Mouse (Mus musculus): Measurements from ENCODE around the gene Pdia5. TPM values are rescaled to one million over a fixed set of nuclear protein-coding genes. Genes with fewer than 3 reads are reported as not detected.

Gene Pdia5
- polyA plus RNA-seq, 1 experiment from 2014 or later: 49.4 TPM

- no peak overlapping the region for H3K27ac ChIP-seq
- H3K9me3 ChIP-seq (replicated peaks): no peaks in the 10 kb centered on the region
- 80% methylated on average over 1 of the region's 1 CpGs for WGBS
- H3K27me3 ChIP-seq: no peaks in the 10 kb centered on the region
- no peak overlapping the region for H3K4me3 ChIP-seq (replicated peaks)
- H3K9ac ChIP-seq: no peak overlapping the region
- no peak for ATAC-seq (replicated peaks; ENCODE audit: low FRiP score)
- H3K4me1 ChIP-seq: no peaks in the 10 kb centered on the region
- H3K4me2 ChIP-seq: no peak overlapping the region
- peaks cover 5% of the 10 kb centered on the region; the same call in 1 of the 2 replicates for H3K36me3 ChIP-seq
These were observed 13.4 kb downstream of the Pdia5 start for GRCm38 (mm10) chr16:35477273-35477672.

GRCm38 (mm10) chr16:35472569-35473275, 18.0 kb downstream of the Pdia5 start:
- Histone ChIP-seq H3K9me3 (replicated peaks) (no peaks in the 10 kb centered on the region), H3K4me1 (peaks cover 21% of the 10 kb centered on the region), H3K27me3 (no peaks in the 10 kb centered on the region), H3K4me2 (no peak overlapping the region), H3K9ac (no peak overlapping the region), H3K4me3 (replicated peaks) (no peak overlapping the region), H3K36me3 (no peaks in the 10 kb centered on the region), H3K27ac (no peak overlapping the region)
- WGBS: 88% methylated on average over 14 of the region's 14 CpGs
- no peak for ATAC-seq (replicated peaks; ENCODE audit: low FRiP score)

- Histone ChIP-seq H3K9ac (no peak overlapping the region), H3K4me2 (no peak overlapping the region), H3K4me1 (peaks cover 21% of the 10 kb centered on the region), H3K9me3 (replicated peaks) (no peaks in the 10 kb centered on the region), H3K27me3 (no peaks in the 10 kb centered on the region), H3K36me3 (no peaks in the 10 kb centered on the region), H3K4me3 (replicated peaks) (no peak overlapping the region), H3K27ac (no peak overlapping the region)
- no peak for ATAC-seq (replicated peaks; ENCODE audit: low FRiP score)
- WGBS: 84% methylated on average over 17 of the region's 17 CpGs
These were observed 18.7 kb downstream of the Pdia5 start for GRCm38 (mm10) chr16:35471841-35472568.

GRCm38 (mm10) chr16:35470983-35471382, 19.7 kb downstream of the Pdia5 start:
- ATAC-seq (replicated peaks; ENCODE audit: low FRiP score): no peak
- WGBS: 64% methylated on average over 8 of the region's 8 CpGs
- Histone ChIP-seq H3K27ac (no peak overlapping the region), H3K36me3 (0 out of 2 replicates have a peak, but pooled peaks cover 2% of the 10 kb centered on the region), H3K9ac (no peak overlapping the region), H3K4me3 (replicated peaks) (no peak overlapping the region), H3K27me3 (no peaks in the 10 kb centered on the region), H3K4me1 (peaks cover 21% of the 10 kb centered on the region), H3K9me3 (replicated peaks) (no peaks in the 10 kb centered on the region), H3K4me2 (no peak overlapping the region)

- H3K27ac ChIP-seq: no peak overlapping the region
- H3K4me2 ChIP-seq: no peak overlapping the region
- ATAC-seq (replicated peaks; ENCODE audit: low FRiP score): no peak
- 77% methylated on average over 8 of the region's 8 CpGs for WGBS
- H3K27me3 ChIP-seq: no peaks in the 10 kb centered on the region
- no peak overlapping the region for H3K9ac ChIP-seq
- H3K4me3 ChIP-seq (replicated peaks): no peak overlapping the region
- H3K9me3 ChIP-seq (replicated peaks): no peaks in the 10 kb centered on the region
- H3K4me1 ChIP-seq: peaks cover 21% of the 10 kb centered on the region
- H3K36me3 ChIP-seq: 0 out of 2 replicates have a peak, but pooled peaks cover 4% of the 10 kb centered on the region
These were observed 20.6 kb downstream of the Pdia5 start for GRCm38 (mm10) chr16:35470096-35470495.

GRCm38 (mm10) chr16:35469016-35469415, 21.7 kb downstream of the Pdia5 start:
- no peaks in the 10 kb centered on the region for H3K9me3 ChIP-seq (replicated peaks)
- WGBS: 37% methylated on average over 6 of the region's 6 CpGs
- ATAC-seq (replicated peaks; ENCODE audit: low FRiP score): no peak
- H3K4me1 ChIP-seq: peaks cover 21% of the 10 kb centered on the region
- no peak overlapping the region for H3K4me3 ChIP-seq (replicated peaks)
- no peak overlapping the region for H3K27ac ChIP-seq
- H3K9ac ChIP-seq: no peak overlapping the region
- H3K36me3 ChIP-seq: peaks cover 9% of the 10 kb centered on the region
- H3K4me2 ChIP-seq: no peak overlapping the region
- no peaks in the 10 kb centered on the region for H3K27me3 ChIP-seq

GRCm38 (mm10) chr16:35467044-35467443, 23.6 kb downstream of the Pdia5 start:
- ATAC-seq (replicated peaks; ENCODE audit: low FRiP score): no peak
- Histone ChIP-seq H3K4me1 (peaks cover 21% of the 10 kb centered on the region), H3K4me2 (no peak overlapping the region), H3K27me3 (no peaks in the 10 kb centered on the region), H3K36me3 (peaks cover 22% of the 10 kb centered on the region), H3K9ac (no peak overlapping the region), H3K4me3 (replicated peaks) (no peak overlapping the region), H3K27ac (no peak overlapping the region), H3K9me3 (replicated peaks) (no peaks in the 10 kb centered on the region)
- 91% methylated on average over 2 of the region's 2 CpGs for WGBS

- peaks cover 16% of the 10 kb centered on the region for H3K4me1 ChIP-seq
- H3K9ac ChIP-seq: no peak overlapping the region
- WGBS: 89% methylated on average over 4 of the region's 4 CpGs
- no peak overlapping the region for H3K4me2 ChIP-seq
- no peaks in the 10 kb centered on the region for H3K9me3 ChIP-seq (replicated peaks)
- no peak for ATAC-seq (replicated peaks; ENCODE audit: low FRiP score)
- peaks cover 25% of the 10 kb centered on the region for H3K36me3 ChIP-seq
- no peak overlapping the region for H3K4me3 ChIP-seq (replicated peaks)
- no peak overlapping the region for H3K27ac ChIP-seq
- H3K27me3 ChIP-seq: no peaks in the 10 kb centered on the region
These were observed 24.8 kb downstream of the Pdia5 start for GRCm38 (mm10) chr16:35465808-35466351.

GRCm38 (mm10) chr16:35464686-35465308, 25.9 kb downstream of the Pdia5 start:
- Histone ChIP-seq H3K9ac (no peak overlapping the region), H3K4me1 (peaks cover 8% of the 10 kb centered on the region), H3K4me3 (replicated peaks) (no peak overlapping the region), H3K4me2 (no peak overlapping the region), H3K27me3 (no peaks in the 10 kb centered on the region), H3K36me3 (peaks cover 28% of the 10 kb centered on the region), H3K27ac (no peak overlapping the region), H3K9me3 (replicated peaks) (no peaks in the 10 kb centered on the region)
- no peak for ATAC-seq (replicated peaks; ENCODE audit: low FRiP score)
- 69% methylated on average over 12 of the region's 12 CpGs for WGBS

GRCm38 (mm10) chr16:35463708-35464107, 27.0 kb downstream of the Pdia5 start:
- no peak for ATAC-seq (replicated peaks; ENCODE audit: low FRiP score)
- no peak overlapping the region for H3K9ac ChIP-seq
- 93% methylated on average over 10 of the region's 10 CpGs for WGBS
- H3K4me2 ChIP-seq: no peak overlapping the region
- H3K27me3 ChIP-seq: no peaks in the 10 kb centered on the region
- no peak overlapping the region for H3K27ac ChIP-seq
- H3K4me1 ChIP-seq: no peaks in the 10 kb centered on the region
- H3K9me3 ChIP-seq (replicated peaks): no peaks in the 10 kb centered on the region
- peaks cover 28% of the 10 kb centered on the region for H3K36me3 ChIP-seq
- no peak overlapping the region for H3K4me3 ChIP-seq (replicated peaks)

- no peaks in the 10 kb centered on the region for H3K9me3 ChIP-seq (replicated peaks)
- ATAC-seq (replicated peaks; ENCODE audit: low FRiP score): no peak
- no peak overlapping the region for H3K4me2 ChIP-seq
- WGBS: 86% methylated on average over 7 of the region's 7 CpGs
- H3K4me1 ChIP-seq: peaks cover 1% of the 10 kb centered on the region; the same call in 1 of the 2 replicates
- no peaks in the 10 kb centered on the region for H3K27me3 ChIP-seq
- H3K36me3 ChIP-seq: peaks cover 28% of the 10 kb centered on the region
- no peak overlapping the region for H3K27ac ChIP-seq
- no peak overlapping the region for H3K9ac ChIP-seq
- no peak overlapping the region for H3K4me3 ChIP-seq (replicated peaks)
These were observed 27.7 kb downstream of the Pdia5 start for GRCm38 (mm10) chr16:35462955-35463354.

GRCm38 (mm10) chr16:35459584-35459983, 31.1 kb downstream of the Pdia5 start:
- Histone ChIP-seq H3K9me3 (replicated peaks) (no peaks in the 10 kb centered on the region), H3K4me2 (no peak overlapping the region), H3K27ac (no peak overlapping the region), H3K4me3 (replicated peaks) (no peak overlapping the region), H3K4me1 (peaks cover 6% of the 10 kb centered on the region; the same call in 1 of the 2 replicates), H3K36me3 (peaks cover 42% of the 10 kb centered on the region), H3K9ac (no peak overlapping the region), H3K27me3 (no peaks in the 10 kb centered on the region)
- WGBS: 81% methylated on average over 7 of the region's 7 CpGs
- no peak for ATAC-seq (replicated peaks; ENCODE audit: low FRiP score)

Data from kidney, embryonic 15.5 days (tissue).